Comparison of ENCODE assay signal across 8 mouse cellular contexts in genomic region chr19:53599757-53600539, GRCm38 (mm10). TPM values are rescaled to one million over a fixed set of nuclear protein-coding genes. Genes with fewer than 3 reads are reported as not detected.
DNase-seq lines count a peak whose midpoint lies in the region; ATAC-seq and TF ChIP-seq lines count a peak whose summit lies in the region.

Gene Smc3 (plus strand): TSS chr19:53600398.

- peak within 1 kb of the TSS; percentile 99 for H3K4me3 ChIP-seq in embryonic facial prominence, embryonic 14.5 days (ENCODE audit: low read depth, low read length)
- peak within 1 kb of the TSS; percentile 86 for H3K4me3 ChIP-seq in heart, adult 2 months
- H3K4me3 ChIP-seq in limb, embryonic 13.5 days, result peak within 1 kb of the TSS; percentile 92
- peak within 1 kb of the TSS; percentile 75 for H3K4me3 ChIP-seq in midbrain, embryonic 16.5 days (ENCODE audit: low read depth, low read length)

- TF ChIP-seq CTCF in heart, adult 2 months (IDR thresholded peaks at IDR 0.05), result peak; percentile 83

- peak within 1 kb of the TSS; percentile 83 for H3K4me2 ChIP-seq in embryonic facial prominence, embryonic 14.5 days (ENCODE audit: low read depth, low read length)
- peak within 1 kb of the TSS; percentile 88 for H3K4me2 ChIP-seq in limb, embryonic 13.5 days (replicated peaks)
- peak within 1 kb of the TSS; percentile 78 for H3K4me2 ChIP-seq in midbrain, embryonic 16.5 days (ENCODE audit: low read length)

- ATAC-seq in embryonic facial prominence, embryonic 14.5 days (ENCODE audit: low read depth), result peak; percentile 96
- peak; percentile 97 for ATAC-seq in limb, embryonic 13.5 days (ENCODE audit: low FRiP score, low read depth)
- ATAC-seq in midbrain, embryonic 16.5 days, result peak; percentile 94

- H3K27me3 ChIP-seq in embryonic facial prominence, embryonic 14.5 days (replicated peaks; ENCODE audit: control insufficient read depth, insufficient read depth, low read length), result no peaks in the 10 kb centered on the region
- H3K27me3 ChIP-seq in heart, adult 2 months (ENCODE audit: control insufficient read depth, insufficient read depth, low read length), result no peaks in the 10 kb centered on the region
- no peaks in the 10 kb centered on the region for H3K27me3 ChIP-seq in limb, embryonic 13.5 days
- H3K27me3 ChIP-seq in midbrain, embryonic 16.5 days (ENCODE audit: control insufficient read depth, insufficient read depth, low read depth, low read length), result no peaks in the 10 kb centered on the region

- WGBS in embryonic facial prominence, embryonic 14.5 days, result under 1% methylated on average over 58 of the region's 70 CpGs
- WGBS in heart, adult 2 months, result 1% methylated on average over 70 of the region's 70 CpGs
- under 1% methylated on average over 70 of the region's 70 CpGs for WGBS in limb, embryonic 13.5 days
- under 1% methylated on average over 66 of the region's 70 CpGs for WGBS in midbrain, embryonic 16.5 days

- peak within 1 kb of the TSS; percentile 97 for H3K27ac ChIP-seq in embryonic facial prominence, embryonic 14.5 days (replicated peaks; ENCODE audit: low read depth, low read length)
- H3K27ac ChIP-seq in heart, adult 2 months, result peak within 1 kb of the TSS; percentile 99
- H3K27ac ChIP-seq in limb, embryonic 13.5 days, result peak within 1 kb of the TSS; percentile 97
- H3K27ac ChIP-seq in midbrain, embryonic 16.5 days (ENCODE audit: low read length), result peak within 1 kb of the TSS; percentile 97

- peak; percentile 98 for TF ChIP-seq POLR2A in heart, adult 2 months (IDR thresholded peaks at IDR 0.05; ENCODE audit: insufficient read depth, low read depth, low read length)

- intact Hi-C loops in heart, adult 2 months (cut with DNase I), result loop anchor here (5.0 kb wide), 1 partner anchor 37 kb away; no protein-coding TSS in a partner anchor

- no peaks in the 10 kb centered on the region for H3K9me3 ChIP-seq in embryonic facial prominence, embryonic 14.5 days (ENCODE audit: control insufficient read depth, low read length)
- H3K9me3 ChIP-seq in limb, embryonic 13.5 days, result no peaks in the 10 kb centered on the region
- H3K9me3 ChIP-seq in midbrain, embryonic 16.5 days (replicated peaks; ENCODE audit: control insufficient read depth, low read length, poor library complexity, severe bottlenecking), result no peaks in the 10 kb centered on the region

- H3K9ac ChIP-seq in embryonic facial prominence, embryonic 14.5 days (ENCODE audit: low read depth, low read length), result peak within 1 kb of the TSS; percentile 97
- H3K9ac ChIP-seq in heart, adult 2 months (ENCODE audit: low read depth, low read length), result peak within 1 kb of the TSS; percentile 99
- H3K9ac ChIP-seq in limb, embryonic 13.5 days, result peak within 1 kb of the TSS; percentile 98
- H3K9ac ChIP-seq in midbrain, embryonic 16.5 days (ENCODE audit: low read depth, low read length), result peak within 1 kb of the TSS; percentile 94

- H3K79me2 ChIP-seq in heart, adult 2 months (replicated peaks; ENCODE audit: control insufficient read depth, insufficient read depth, low read length), result peaks cover 5% of the 10 kb centered on the region; the same call in 1 of the 2 replicates

- peak; percentile 82 for TF ChIP-seq EP300 in heart, adult 2 months (IDR thresholded peaks at IDR 0.05; ENCODE audit: insufficient read depth, low read depth, low read length)

- DNase-seq in 3T3-L1 (ENCODE audit: low read depth, low spot score), result peak; percentile 99
- peak; percentile 98 to 99 for DNase-seq in adrenal gland, postnatal 4 days (ENCODE audit: low spot score in 2 of 2)
- peak; percentile 99 for DNase-seq in embryonic facial prominence, embryonic 14.5 days (ENCODE audit: low spot score)
- peak; percentile 99 for DNase-seq in heart, adult 2 months
- peak; percentile 99 to 100 for DNase-seq in kidney, adult 8-10 months
- peak; percentile 100 for DNase-seq in spleen, postnatal 10 days (ENCODE audit: low spot score in 2 of 2)

- peaks cover 9% of the 10 kb centered on the region for H3K4me1 ChIP-seq in embryonic facial prominence, embryonic 14.5 days (ENCODE audit: control insufficient read depth, insufficient read depth, low read length)
- H3K4me1 ChIP-seq in heart, adult 2 months (ENCODE audit: control insufficient read depth, insufficient read depth, low read length), result peaks cover 6% of the 10 kb centered on the region
- H3K4me1 ChIP-seq in limb, embryonic 13.5 days, result peaks cover 18% of the 10 kb centered on the region
- peaks cover 13% of the 10 kb centered on the region for H3K4me1 ChIP-seq in midbrain, embryonic 16.5 days (ENCODE audit: control insufficient read depth, insufficient read depth, low read length)

- H3K36me3 ChIP-seq in embryonic facial prominence, embryonic 14.5 days (ENCODE audit: control insufficient read depth, insufficient read depth, low read length), result peaks cover 8% of the 10 kb centered on the region
- peaks cover 12% of the 10 kb centered on the region for H3K36me3 ChIP-seq in heart, adult 2 months (ENCODE audit: control insufficient read depth, insufficient read depth, low read length)
- peaks cover 17% of the 10 kb centered on the region for H3K36me3 ChIP-seq in limb, embryonic 13.5 days
- no peaks in the 10 kb centered on the region for H3K36me3 ChIP-seq in midbrain, embryonic 16.5 days (ENCODE audit: control insufficient read depth, insufficient read depth, low read length)

RNA-seq across cellular contexts. Expression of gene Smc3, which starts in this region (rescaled TPM):
- 10 to 100 TPM; 49.4 to 55.9 TPM for total RNA-seq in adrenal gland, postnatal 4 days (2021)
- 58.4 and 62.4 TPM in 2 replicates for polyA plus RNA-seq in embryonic facial prominence, embryonic 14.5 days (2014; fragmentation: Nextera tagmentation; extraction: Ambion mirVana)
- 10 to 100 TPM; 20.4 to 20.6 TPM for total RNA-seq in heart, adult 2 months (2021)
- 3.4 and 6.1 TPM in 2 replicates for polyA plus RNA-seq in heart, adult 2 months (2012; rRNA removed)
- polyA plus RNA-seq in limb, embryonic 13.5 days (2015; fragmentation: Nextera tagmentation; extraction: Ambion mirVana), result 79.1 and 83.6 TPM in 2 replicates
- polyA plus RNA-seq in midbrain, embryonic 16.5 days (2015; fragmentation: Nextera tagmentation; extraction: Ambion mirVana), result 55.9 and 66.5 TPM in 2 replicates

Comparison
In these comparisons a context has a peak if more than half of its experiments do, and no peak if none do; other contexts are left out.
1. Peak in every context shown above with its lines: DNase-seq, ATAC-seq, H3K4me3 ChIP-seq and H3K27ac ChIP-seq.